Mouse (Mus musculus) left cerebral cortex, postnatal 36 days (tissue): ENCODE measurements around the gene Olfr120. TPM values are rescaled to one million over a fixed set of nuclear protein-coding genes. Genes with fewer than 3 reads are reported as not detected.
"Not testable (repeated sequence)": the region's sequence is repeated elsewhere in the genome, so short reads cannot be mapped to it uniquely, and the experiment has no call there.

Experiments
- DNase-seq, 2 experiments: peaks; one replicate each; pipeline ENCODE4 v3.0.0; 2021 to 2022; ENCODE audit warnings: low spot score in 2 of 2, mixed read lengths in 1 of 2
- intact Hi-C: fragments of 180-260 bp; cut with DNase I; formaldehyde crosslinking; loops from one replicate; pipeline ENCODE4 v1.15.1; 2025
- total RNA-seq, 2 experiments: library from RNA; stranded (reverse); gene quantifications; 2 replicates each; pipeline ENCODE4 v1.2.3; 2021

Gene Olfr120
- not detected for total RNA-seq

DNA sequence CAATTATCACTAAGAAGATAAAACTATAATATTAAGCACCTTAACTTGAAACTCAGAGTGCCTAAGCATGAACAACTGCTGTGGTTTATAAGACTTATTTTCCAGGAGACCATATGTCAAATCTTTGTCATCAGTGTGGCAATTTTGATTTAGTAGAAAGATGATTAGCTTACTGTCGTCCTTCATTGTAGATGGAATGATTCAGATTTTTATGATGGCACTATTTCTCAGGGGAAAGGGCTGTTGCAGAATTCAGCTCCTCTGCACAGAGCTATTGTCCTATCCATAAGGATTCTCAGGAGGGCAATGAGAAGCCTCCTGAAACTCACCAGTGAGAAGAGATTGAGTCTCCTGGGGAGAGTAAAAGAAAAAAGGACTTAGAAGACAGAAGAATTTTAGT is at the start of gene Olfr120:
Gene Olfr120 (plus strand): TSS at position 301 of the 400 bp plus-strand sequence.
- intact Hi-C loops: no loop called here
- DNase-seq: no peak

DNA sequence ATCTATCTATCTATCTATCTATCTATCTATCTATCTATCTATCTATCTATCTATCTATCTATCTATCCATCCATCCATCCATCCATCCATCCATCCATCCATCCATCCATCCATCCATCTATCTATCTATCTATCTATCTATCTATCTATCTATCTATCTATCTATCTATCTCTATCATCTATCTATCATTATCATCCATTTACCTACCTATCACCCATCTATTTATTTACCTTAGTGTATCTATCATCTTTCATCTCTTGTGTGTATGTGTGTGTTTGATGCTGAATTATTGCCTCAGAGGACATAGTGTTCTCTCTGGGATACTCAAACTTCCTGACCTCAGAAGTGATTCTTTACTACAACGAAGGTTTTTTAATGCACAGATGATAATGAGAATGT is 25.3 kb upstream of the Olfr120 start, which contains the start of gene Olfr119:
Gene Olfr119 (plus strand): TSS at position 301 of the 400 bp plus-strand sequence.
- DNase-seq, intact Hi-C loops: not testable (repeated sequence)

DNA sequence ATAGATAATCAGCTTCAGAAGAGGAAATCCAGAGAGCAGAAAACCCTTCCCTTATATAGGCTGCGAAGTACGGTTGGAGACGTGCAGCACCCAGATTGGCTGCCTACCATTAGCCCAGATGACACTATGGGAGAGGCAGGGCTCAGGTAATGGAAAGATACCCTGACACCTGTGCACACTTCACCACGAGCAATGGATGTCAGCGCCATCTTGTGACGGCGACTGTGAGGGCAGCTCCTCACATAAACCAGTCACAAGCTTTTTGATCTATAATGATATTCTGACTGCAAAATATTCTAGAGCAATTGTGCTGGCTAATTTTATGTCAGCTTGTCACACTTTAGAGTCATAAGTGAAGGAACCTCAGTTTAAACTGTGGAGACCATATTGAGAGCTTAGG is 16.5 kb downstream of the Olfr120 start:
- no peak for DNase-seq
- intact Hi-C loops: loop anchor here (10.0 kb wide), 1 partner anchor 433 kb away; the partner anchor contains the start of gene Olfr101

DNA sequence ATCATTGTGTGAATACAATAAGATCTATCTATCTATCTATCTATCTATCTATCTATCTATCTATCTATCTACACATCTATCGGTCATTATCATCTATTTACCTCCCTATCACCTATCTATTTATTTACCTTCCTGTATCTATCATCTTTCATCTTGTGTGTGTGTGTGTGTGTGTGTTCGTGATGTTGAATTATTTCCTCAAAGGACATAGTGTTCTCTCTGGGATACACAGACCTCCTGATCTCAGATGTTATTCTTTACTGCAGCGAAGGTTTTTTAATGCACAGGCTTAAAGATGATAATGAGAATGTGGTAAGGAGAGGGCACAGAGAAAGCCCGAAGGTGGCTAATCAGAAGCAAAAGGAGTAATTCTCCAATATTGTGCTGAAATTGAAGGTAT is 46.7 kb downstream of the Olfr120 start, which contains the start of gene Olfr122:
Gene Olfr122 (plus strand): TSS at position 301 of the 400 bp plus-strand sequence.
- intact Hi-C loops: no loop called here
- no peak for DNase-seq

Other genes starting within 250 kb of the Olfr120 start
- not detected for gene H2-M2, start 238.3 kb upstream of the Olfr120 start, total RNA-seq
- under 1 TPM in 1 of 2 experiments, not detected in 1; 0.22 TPM for gene Olfr110, start 229.3 kb upstream of the Olfr120 start, total RNA-seq
- under 1 TPM in 1 of 2 experiments, not detected in 1; 0.17 TPM for gene Olfr111, start 213.8 kb upstream of the Olfr120 start, total RNA-seq
- gene Olfr112, start 152.4 kb upstream of the Olfr120 start, total RNA-seq: not detected
- gene Olfr113, start 144.1 kb upstream of the Olfr120 start, total RNA-seq: not detected
- not detected for gene Olfr114, start 129.1 kb upstream of the Olfr120 start, total RNA-seq
- not detected for gene Olfr115, start 94.7 kb upstream of the Olfr120 start, total RNA-seq
- not detected for gene Olfr116, start 94.6 kb upstream of the Olfr120 start, total RNA-seq
- not detected for gene Olfr117, start 58.0 kb upstream of the Olfr120 start, total RNA-seq
- not detected for gene Olfr118, start 54.8 kb upstream of the Olfr120 start, total RNA-seq
- gene Olfr119, start 25.2 kb upstream of the Olfr120 start, total RNA-seq: not detected
- not detected for gene Olfr121, start 27.0 kb downstream of the Olfr120 start, total RNA-seq
- not detected for gene Olfr122, start 46.8 kb downstream of the Olfr120 start, total RNA-seq
- gene Olfr123, start 71.7 kb downstream of the Olfr120 start, total RNA-seq: not detected
- gene Olfr124, start 78.1 kb downstream of the Olfr120 start, total RNA-seq: not detected
- gene Olfr125, start 111.1 kb downstream of the Olfr120 start, total RNA-seq: not detected
- not detected for gene Olfr126, start 125.7 kb downstream of the Olfr120 start, total RNA-seq
- not detected for gene Olfr127, start 178.6 kb downstream of the Olfr120 start, total RNA-seq
- not detected for gene Olfr128, start 198.7 kb downstream of the Olfr120 start, total RNA-seq
- not detected for gene Olfr761, start 231.3 kb downstream of the Olfr120 start, total RNA-seq